In the genomic region with DNA sequence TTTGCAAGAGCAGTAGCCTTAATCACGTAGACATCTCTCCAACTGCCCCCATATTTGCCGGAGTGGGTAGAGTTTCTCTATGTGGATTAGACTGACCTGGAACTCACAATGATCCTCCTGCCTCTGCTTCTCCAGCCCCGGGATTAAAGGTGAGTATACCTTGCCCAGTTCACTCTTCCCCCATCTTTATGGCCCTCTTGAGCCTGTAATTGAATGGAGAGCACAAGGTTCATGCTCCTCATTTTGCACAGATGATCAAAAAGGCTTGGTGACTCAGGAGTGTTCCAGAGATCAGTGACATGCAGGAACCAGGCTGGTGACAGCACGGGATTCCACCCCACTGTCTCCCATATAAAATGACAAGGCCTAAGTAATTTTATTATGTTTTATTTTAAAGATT, we compare ENCODE assay signal across 22 mouse cellular contexts.
"Had no signal": no experiment of that assay in that cellular context is flagged by ENCODE, and none has a peak within 500 bp of the region (broad histone marks: within the 10 kb centered on the region; RNA-seq: fewer than 3 reads in every experiment).

No protein-coding gene starts in this region.

- H3K27ac ChIP-seq: heart, embryonic 10.5 days; hindbrain, embryonic 13.5 days; hindbrain, embryonic 15.5 days; hindbrain, postnatal 0 days; layer of hippocampus, adult 2 months; left cerebral cortex, adult 2 months; limb, embryonic 13.5 days; limb, embryonic 15.5 days; liver, embryonic 12.5 days; liver, embryonic 14.5 days had no signal

- H3K27me3 ChIP-seq: heart, embryonic 12.5 days; hindbrain, embryonic 13.5 days; hindbrain, embryonic 15.5 days; limb, embryonic 13.5 days; limb, embryonic 15.5 days had no signal

- H3K4me3 ChIP-seq: heart, embryonic 10.5 days; heart, embryonic 12.5 days; hindbrain, embryonic 13.5 days; hindbrain, embryonic 15.5 days; layer of hippocampus, adult 2 months; left cerebral cortex, adult 2 months; limb, embryonic 13.5 days; limb, embryonic 15.5 days; liver, embryonic 12.5 days had no signal

- H3K9ac ChIP-seq: heart, embryonic 12.5 days; hindbrain, embryonic 13.5 days; hindbrain, embryonic 15.5 days; limb, embryonic 13.5 days; limb, embryonic 15.5 days; liver, embryonic 12.5 days; liver, embryonic 14.5 days had no signal

- H3K36me3 ChIP-seq: heart, embryonic 10.5 days; heart, embryonic 12.5 days; hindbrain, embryonic 13.5 days; hindbrain, embryonic 15.5 days; limb, embryonic 13.5 days; limb, embryonic 15.5 days; liver, embryonic 12.5 days had no signal

- H3K9me3 ChIP-seq: heart, embryonic 10.5 days; heart, embryonic 12.5 days; hindbrain, embryonic 13.5 days; hindbrain, embryonic 15.5 days; limb, embryonic 13.5 days; limb, embryonic 15.5 days; liver, embryonic 12.5 days had no signal

- H3K4me2 ChIP-seq: heart, embryonic 12.5 days; hindbrain, embryonic 13.5 days; hindbrain, embryonic 15.5 days; limb, embryonic 13.5 days; limb, embryonic 15.5 days; liver, embryonic 12.5 days had no signal

- ATAC-seq: hindbrain, postnatal 0 days; liver, embryonic 12.5 days had no signal

- DNase-seq: gastrocnemius, postnatal 14 days; gastrocnemius, postnatal 36 days; heart, adult 18-20 months; heart, postnatal 10 days; heart, postnatal 36 days; kidney, adult 18-20 months; kidney, adult 8-10 months; kidney, postnatal 10 days; kidney, postnatal 25 days; kidney, postnatal 4 days; left cerebral cortex, postnatal 4 days had no signal

- H3K4me1 ChIP-seq: heart, embryonic 10.5 days; heart, embryonic 12.5 days; hindbrain, embryonic 13.5 days; hindbrain, embryonic 15.5 days; limb, embryonic 13.5 days; limb, embryonic 15.5 days had no signal
